Mouse (Mus musculus) midbrain, postnatal 0 days (tissue): ENCODE measurements at regions not wholly inside any gene's neighbourhood (a gene's known extent, or its start where the extent isn't known, plus 50 kb on each side); places are given as distances from the start of the nearest gene placed in this dataset.

ENCODE experiments used
- ATAC-seq: fragments of 200-750 bp; cut with Nextera tagmentation; 2 replicates; pipeline ENCODE4 v1.8.0; 2017; ENCODE audit warnings: moderate number of reproducible peaks, mild to moderate bottlenecking, moderate TSS enrichment, moderate library complexity; ENCODE audit not compliant: low FRiP score
- DNase-seq: peaks from one replicate; pipeline ENCODE4 v3.0.0-alpha.2; 2015; ENCODE audit warnings: low spot score
- H3K27ac ChIP-seq: fragments of 300-500 bp; sonication (generic); 2 replicates; pipeline ENCODE4 v1.5.1; 2014; ENCODE audit warnings: low read depth, mild to moderate bottlenecking, low read length, mixed read lengths
- H3K27me3 ChIP-seq: fragments of 300-500 bp; sonication (generic); 2 replicates; pipeline ENCODE4 v1.6.1; 2014; ENCODE audit warnings: low read length, control low read depth, mixed read lengths; ENCODE audit not compliant: insufficient read depth
- H3K36me3 ChIP-seq: fragments of 300-500 bp; sonication (generic); 2 replicates; pipeline ENCODE4 v1.6.1; 2014; ENCODE audit warnings: low read length, control low read depth, mixed read lengths; ENCODE audit not compliant: insufficient read depth
- H3K4me1 ChIP-seq: fragments of 300-500 bp; sonication (generic); 2 replicates; pipeline ENCODE4 v1.6.1; 2014; ENCODE audit warnings: mild to moderate bottlenecking, control low read depth, antibody characterized with exemption, low read length, mixed read lengths; ENCODE audit not compliant: insufficient read depth
- H3K4me2 ChIP-seq: fragments of 300-500 bp; sonication (generic); 2 replicates; pipeline ENCODE4 v1.6.1; 2014; ENCODE audit warnings: low read depth, mild to moderate bottlenecking, low read length, mixed read lengths; ENCODE audit not compliant: poor library complexity, severe bottlenecking
- H3K4me3 ChIP-seq: fragments of 300-500 bp; sonication (generic); 2 replicates; pipeline ENCODE4 v1.5.1; 2014; ENCODE audit warnings: low read depth, mild to moderate bottlenecking, low read length, moderate library complexity
- H3K9ac ChIP-seq: fragments of 300-500 bp; sonication (generic); replicated peaks from 2 replicates; pipeline ENCODE4 v1.6.1; 2014; ENCODE audit warnings: mild to moderate bottlenecking, low read length, moderate library complexity, mixed read lengths; ENCODE audit not compliant: poor library complexity, severe bottlenecking
- H3K9me3 ChIP-seq: fragments of 300-500 bp; sonication (generic); 2 replicates; pipeline ENCODE4 v1.6.1; 2016; ENCODE audit warnings: low read length, control low read depth
- CTCF ChIP-seq: IDR thresholded peaks from 2 replicates; pipeline ENCODE4 v1.5.1; 2016; ENCODE audit warnings: antibody characterized with exemption, mild to moderate bottlenecking
- WGBS: fragments of 180-500 bp; shearing (Covaris S2); extraction: QIAGEN DNeasy Blood & Tissue Kit; methylation state at CpG from one replicate; pipeline ENCODE4 v1.1.7; 2014; 5-methylcytosine and 5-hydroxymethylcytosine counted together

DNA sequence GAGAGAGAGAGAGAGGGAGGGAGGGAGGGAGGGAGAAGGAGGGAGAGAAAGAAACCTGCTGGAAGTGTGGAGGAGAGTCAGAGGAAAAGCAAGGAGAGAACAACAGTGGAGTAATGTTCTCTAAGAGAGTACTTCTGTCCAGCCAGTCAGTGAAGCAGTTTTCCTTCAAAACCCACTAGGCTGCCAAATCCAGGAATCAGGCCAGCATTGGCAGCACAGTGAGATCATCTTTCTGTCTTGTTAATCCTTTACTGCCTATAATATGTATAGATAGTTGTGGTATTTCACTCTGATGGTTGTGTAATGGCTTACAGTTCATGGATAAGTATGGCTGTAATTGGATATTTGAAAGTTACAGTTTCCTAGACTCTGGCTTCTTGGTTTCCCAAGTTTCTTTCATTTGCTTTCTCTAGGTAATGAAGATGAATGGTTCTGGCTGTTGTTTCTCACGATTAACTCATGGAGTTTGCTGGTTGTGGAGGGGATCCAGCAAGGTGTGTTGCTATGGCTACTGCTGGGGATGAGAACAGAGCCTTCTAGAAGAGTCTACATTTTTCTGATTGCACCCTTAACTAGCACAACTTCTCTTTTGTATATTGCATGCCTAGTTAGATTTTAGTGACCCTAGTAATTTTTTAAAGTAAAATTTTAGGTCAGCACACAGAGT is 296.7 kb downstream of the Tbc1d1 start:
- Histone ChIP-seq H3K9me3 (no peaks in the 10 kb centered on the region), H3K27me3 (no peaks in the 10 kb centered on the region), H3K4me1 (no peaks in the 10 kb centered on the region), H3K9ac (no peak overlapping the region), H3K4me2 (no peak overlapping the region), H3K4me3 (no peak overlapping the region), H3K36me3 (no peaks in the 10 kb centered on the region), H3K27ac (no peak overlapping the region)
- no peak for ATAC-seq
- peak; percentile 62 for DNase-seq
- TF ChIP-seq CTCF = no peak
- WGBS = 25% methylated on average over 1 of the region's 1 CpGs

DNA sequence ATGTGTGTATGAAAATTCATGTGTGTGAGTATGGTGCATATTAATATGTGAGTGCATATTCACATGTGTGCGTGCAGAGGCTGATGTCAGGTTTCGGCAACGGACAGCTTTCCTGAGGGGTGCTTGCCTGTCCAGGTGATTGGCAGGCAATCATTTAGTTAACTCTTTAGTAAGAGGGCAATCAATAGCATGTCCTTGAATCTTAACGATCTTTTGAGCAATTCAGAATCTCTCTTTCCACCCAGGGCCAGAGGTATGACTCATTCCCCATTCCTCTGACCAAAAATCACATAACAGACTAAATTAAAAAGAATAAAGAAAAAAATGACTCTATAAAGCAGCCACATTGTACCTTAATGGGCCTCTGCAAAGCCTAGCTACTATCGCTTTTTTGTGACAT is 303.7 kb downstream of the Tbc1d1 start:
- Histone ChIP-seq H3K9ac (no peak overlapping the region), H3K27ac (no peak overlapping the region), H3K9me3 (no peaks in the 10 kb centered on the region), H3K36me3 (no peaks in the 10 kb centered on the region), H3K4me1 (no peaks in the 10 kb centered on the region), H3K4me2 (no peak overlapping the region), H3K4me3 (no peak overlapping the region), H3K27me3 (no peaks in the 10 kb centered on the region)
- DNase-seq (no peak), ATAC-seq (no peak)
- TF ChIP-seq CTCF = no peak
- 86% methylated on average over 5 of the region's 5 CpGs for WGBS

DNA sequence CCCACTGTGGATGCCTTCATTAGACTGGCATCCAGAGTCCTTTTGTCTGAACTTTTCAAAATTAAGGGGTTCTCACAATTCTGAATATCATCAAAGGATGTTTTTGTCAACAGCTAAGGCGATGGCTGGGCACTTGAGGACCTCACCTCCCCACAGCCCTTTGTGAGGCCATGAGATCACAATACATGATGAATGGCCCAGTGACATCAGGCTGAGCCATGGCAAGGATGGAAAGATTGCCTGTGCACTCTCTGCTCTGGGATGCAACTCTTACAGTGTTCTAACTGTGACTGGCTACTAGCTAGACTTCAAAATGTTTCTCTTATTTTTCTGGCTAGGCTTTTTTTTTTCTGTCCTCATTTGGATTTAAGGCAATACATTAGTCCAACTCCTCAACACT is 304.8 kb downstream of the Tbc1d1 start:
- H3K27me3 ChIP-seq = no peaks in the 10 kb centered on the region
- no peak overlapping the region for H3K27ac ChIP-seq
- TF ChIP-seq CTCF = no peak
- no peaks in the 10 kb centered on the region for H3K36me3 ChIP-seq
- no peaks in the 10 kb centered on the region for H3K4me1 ChIP-seq
- no peak overlapping the region for H3K4me2 ChIP-seq
- no peak overlapping the region for H3K9ac ChIP-seq
- DNase-seq = no peak
- no peak overlapping the region for H3K4me3 ChIP-seq
- ATAC-seq = no peak
- no peaks in the 10 kb centered on the region for H3K9me3 ChIP-seq
- WGBS = 79% methylated on average over 1 of the region's 1 CpGs

DNA sequence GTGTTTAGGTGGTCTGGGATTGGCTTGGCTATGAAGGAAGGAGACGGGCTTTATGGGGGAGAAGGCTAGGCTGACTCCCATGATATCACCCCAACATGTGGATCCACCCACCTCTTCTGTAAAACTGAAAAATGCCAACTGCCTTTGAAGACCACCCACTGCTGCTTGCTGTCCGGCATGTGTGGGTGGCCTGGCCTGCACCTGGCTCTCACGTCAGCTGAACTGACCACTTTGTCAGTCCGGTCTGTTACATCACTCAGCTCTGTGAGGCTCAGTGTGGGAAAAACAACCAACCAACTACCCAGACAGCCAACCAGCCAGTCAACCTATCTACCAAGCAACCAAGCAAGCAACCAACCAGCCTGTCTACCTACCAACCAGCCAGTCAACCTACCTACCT is 305.5 kb downstream of the Tbc1d1 start:
- DNase-seq = no peak

DNA sequence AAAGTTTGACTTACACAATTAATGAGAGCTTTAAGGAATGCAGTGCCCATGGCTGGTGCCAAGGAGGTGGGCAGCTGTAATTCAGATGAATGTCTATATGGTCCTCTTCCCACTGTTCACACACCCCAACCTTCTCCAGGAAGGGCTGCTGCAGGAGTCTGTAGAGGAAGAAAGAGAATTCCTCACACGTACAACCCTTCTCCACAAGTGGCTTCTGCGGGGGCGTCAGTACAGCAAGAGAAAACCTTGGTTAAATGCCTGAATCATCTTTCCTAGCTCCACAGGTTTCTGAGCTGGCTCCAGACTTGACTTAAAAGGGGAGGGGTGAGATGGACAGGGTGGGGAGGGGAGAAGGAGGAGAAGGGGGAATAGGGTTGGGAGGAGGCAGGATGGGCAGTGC is 306.3 kb downstream of the Tbc1d1 start:
- Histone ChIP-seq H3K4me3 (no peak overlapping the region), H3K4me1 (no peaks in the 10 kb centered on the region), H3K4me2 (no peak overlapping the region), H3K27ac (no peak overlapping the region), H3K9me3 (no peaks in the 10 kb centered on the region), H3K27me3 (no peaks in the 10 kb centered on the region), H3K36me3 (no peaks in the 10 kb centered on the region), H3K9ac (no peak overlapping the region)
- ATAC-seq = no peak
- no peak for DNase-seq
- WGBS = 56% methylated on average over 3 of the region's 3 CpGs
- no peak for TF ChIP-seq CTCF

More for the DNA sequence above, 305.5 kb downstream of the Tbc1d1 start:
- no peak overlapping the region for H3K9ac ChIP-seq
- H3K27me3 ChIP-seq = no peaks in the 10 kb centered on the region
- H3K4me2 ChIP-seq = no peak overlapping the region
- H3K27ac ChIP-seq = no peak overlapping the region
- H3K36me3 ChIP-seq = no peaks in the 10 kb centered on the region
- H3K4me3 ChIP-seq = no peak overlapping the region
- ATAC-seq = no peak
- no peak for TF ChIP-seq CTCF
- 94% methylated on average over 4 of the region's 4 CpGs for WGBS
- no peaks in the 10 kb centered on the region for H3K4me1 ChIP-seq
- no peaks in the 10 kb centered on the region for H3K9me3 ChIP-seq

DNA sequence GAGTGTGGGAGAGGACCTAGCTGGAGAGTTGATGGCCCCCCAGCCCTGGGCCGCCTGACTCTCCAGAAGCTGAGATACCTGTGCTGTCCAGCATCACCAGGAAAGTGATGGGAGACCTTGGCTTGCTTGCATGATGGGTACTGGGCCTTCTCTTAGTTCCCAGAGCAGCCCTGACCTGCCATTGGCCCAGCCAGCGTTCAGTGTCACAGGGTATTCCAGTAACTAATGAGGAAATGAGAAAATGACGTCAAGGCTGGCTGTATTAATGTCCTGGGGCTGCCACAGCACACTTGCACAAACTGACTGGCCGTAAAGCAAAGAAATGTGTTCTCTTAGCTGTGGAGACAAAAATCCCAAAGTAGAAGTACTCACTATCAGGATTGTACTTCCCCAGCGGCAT is 307.5 kb downstream of the Tbc1d1 start:
- Histone ChIP-seq H3K27ac (no peak overlapping the region), H3K9me3 (no peaks in the 10 kb centered on the region), H3K27me3 (no peaks in the 10 kb centered on the region), H3K9ac (no peak overlapping the region), H3K4me3 (no peak overlapping the region), H3K36me3 (no peaks in the 10 kb centered on the region), H3K4me2 (no peak overlapping the region), H3K4me1 (no peaks in the 10 kb centered on the region)
- DNase-seq (no peak), ATAC-seq (no peak)
- TF ChIP-seq CTCF = no peak
- 80% methylated on average over 5 of the region's 5 CpGs for WGBS
